Mouse (Mus musculus) liver, postnatal 0 days (tissue): ENCODE results near the gene Ostf1.

Experiments used
- CTCF ChIP-seq: sonication (generic); IDR thresholded peaks from 2 replicates; pipeline ENCODE4 v1.5.1; 2016; ENCODE audit warnings: antibody characterized with exemption, low read depth
- EP300 ChIP-seq: IDR thresholded peaks from 2 replicates; pipeline ENCODE4 v1.6.1; 2016; ENCODE audit warnings: antibody characterized with exemption, low read depth, mild to moderate bottlenecking

GRCm38 (mm10) chr19:18598265-18598926 lies 33.2 kb downstream of the Ostf1 start:
- TF ChIP-seq CTCF (no peak), EP300 (no peak)
